Mouse (Mus musculus): ENCODE measurements around the gene Mief1. TPM values are rescaled to one million over a fixed set of nuclear protein-coding genes. Genes with fewer than 3 reads are reported as not detected.

The Mief1 gene
- polyA plus RNA-seq, 1 experiment from 2014 or later: 27.7 TPM

- no peak for DNase-seq (ENCODE audit: low spot score)
These were observed 27.3 kb downstream of the Mief1 start for GRCm38 (mm10) chr15:80261100-80261499.

GRCm38 (mm10) chr15:80263610-80264575, 30.1 kb downstream of the Mief1 start, which contains the start of gene Rps19bp1:
Gene Rps19bp1, minus strand, starts transcription at chr15:80264315.
- DNase-seq (ENCODE audit: low spot score): peak; percentile 95

GRCm38 (mm10) chr15:80266281-80266680, 32.5 kb downstream of the Mief1 start:
- peak; percentile 68 for DNase-seq (ENCODE audit: low spot score)

GRCm38 (mm10) chr15:80271858-80272396, 38.1 kb downstream of the Mief1 start:
- DNase-seq (ENCODE audit: low spot score): no peak

- peak; percentile 17 for DNase-seq (ENCODE audit: low spot score)
These were observed 43.3 kb downstream of the Mief1 start for GRCm38 (mm10) chr15:80277107-80277506.

- peak; percentile 63 for DNase-seq (ENCODE audit: low spot score)
These were observed 43.8 kb downstream of the Mief1 start for GRCm38 (mm10) chr15:80277625-80278024.

- no peak for DNase-seq (ENCODE audit: low spot score)
These were observed 44.4 kb downstream of the Mief1 start for GRCm38 (mm10) chr15:80278121-80278759.

- DNase-seq (ENCODE audit: low spot score): no peak
These were observed 45.2 kb downstream of the Mief1 start for GRCm38 (mm10) chr15:80279053-80279452.

GRCm38 (mm10) chr15:80280646-80281045, 46.8 kb downstream of the Mief1 start:
- DNase-seq (ENCODE audit: low spot score): peak; percentile 47

- DNase-seq (ENCODE audit: low spot score): no peak
These were observed 53.1 kb downstream of the Mief1 start, which contains the start of gene Cacna1i for GRCm38 (mm10) chr15:80286851-80287415. Gene Cacna1i, plus strand, starts transcription at chr15:80287238.

GRCm38 (mm10) chr15:80288036-80288435, 54.2 kb downstream of the Mief1 start:
- no peak for DNase-seq (ENCODE audit: low spot score)

- DNase-seq (ENCODE audit: low spot score): peak; percentile 88
These were observed 55.6 kb downstream of the Mief1 start for GRCm38 (mm10) chr15:80289436-80289835.

GRCm38 (mm10) chr15:80297146-80297545, 63.3 kb downstream of the Mief1 start:
- DNase-seq (ENCODE audit: low spot score): no peak

Other genes with a start within 250 kb of the Mief1 start
- gene Pdgfb, start 219.0 kb upstream of the Mief1 start, polyA plus RNA-seq (2015; fragmentation: Nextera tagmentation; extraction: Ambion mirVana): 2.2 and 2.7 TPM in 2 replicates
- gene Syngr1, start 142.7 kb upstream of the Mief1 start, polyA plus RNA-seq (2015; fragmentation: Nextera tagmentation; extraction: Ambion mirVana): 74.1 and 74.5 TPM in 2 replicates
- gene Rpl3, start 142.2 kb upstream of the Mief1 start, polyA plus RNA-seq (2015; fragmentation: Nextera tagmentation; extraction: Ambion mirVana): 1,085 and 1,101 TPM in 2 replicates
- 37.3 and 38.2 TPM in 2 replicates for gene Tab1, start 100.9 kb upstream of the Mief1 start, polyA plus RNA-seq (2015; fragmentation: Nextera tagmentation; extraction: Ambion mirVana)
- 4.7 and 5.0 TPM in 2 replicates for gene Mgat3, start 60.3 kb upstream of the Mief1 start, polyA plus RNA-seq (2015; fragmentation: Nextera tagmentation; extraction: Ambion mirVana)
- not detected in 2 replicates for gene AC140267.1, start 1.8 kb downstream of the Mief1 start, polyA plus RNA-seq (2015; fragmentation: Nextera tagmentation; extraction: Ambion mirVana)
- 103 and 106 TPM in 2 replicates for gene Atf4, start 21.2 kb downstream of the Mief1 start, polyA plus RNA-seq (2015; fragmentation: Nextera tagmentation; extraction: Ambion mirVana)
- gene Rps19bp1, start 30.3 kb downstream of the Mief1 start, polyA plus RNA-seq (2015; fragmentation: Nextera tagmentation; extraction: Ambion mirVana): 56.7 and 58.4 TPM in 2 replicates
- gene Cacna1i, start 53.2 kb downstream of the Mief1 start, polyA plus RNA-seq (2015; fragmentation: Nextera tagmentation; extraction: Ambion mirVana): 0.01 and 0.03 TPM in 2 replicates

Data from thymus, postnatal 0 days (tissue).